Mouse (Mus musculus) lung, embryonic 16.5 days (tissue): ENCODE measurements around the gene Thumpd1. TPM values are rescaled to one million over a fixed set of nuclear protein-coding genes. Genes with fewer than 3 reads are reported as not detected.

Experiments
- polyA plus RNA-seq: library from polyadenylated mRNA; unstranded; fragments of >200 nt; fragmentation: Nextera tagmentation; extraction: Ambion mirVana; gene quantifications from 2 replicates; pipeline ENCODE4 v1.2.1, GENCODE M21; 2015

Thumpd1 gene
- polyA plus RNA-seq, 1 experiment from 2014 or later = 60.6 TPM

Other genes starting within 250 kb of the Thumpd1 start
- gene Umod, start 241.5 kb downstream of the Thumpd1 start, polyA plus RNA-seq = not detected in 2 replicates
- gene Acsm5, start 201.3 kb downstream of the Thumpd1 start, polyA plus RNA-seq = not detected in 2 replicates
- not detected in 2 replicates for gene Pdilt, start 197.3 kb downstream of the Thumpd1 start, polyA plus RNA-seq
- gene Acsm2, start 166.5 kb downstream of the Thumpd1 start, polyA plus RNA-seq = not detected in 2 replicates
- 4.1 and 4.3 TPM in 2 replicates for gene Acsm1, start 113.8 kb downstream of the Thumpd1 start, polyA plus RNA-seq
- not detected in 2 replicates for gene Acsm4, start 30.8 kb downstream of the Thumpd1 start, polyA plus RNA-seq
- 0.21 and 0.43 TPM in 2 replicates for gene Acsm3, start 40.1 kb upstream of the Thumpd1 start, polyA plus RNA-seq
- 26.2 and 29.1 TPM in 2 replicates for gene Rexo5, start 73.2 kb upstream of the Thumpd1 start, polyA plus RNA-seq
- 25.6 and 29.5 TPM in 2 replicates for gene Eri2, start 73.3 kb upstream of the Thumpd1 start, polyA plus RNA-seq
- 5.8 and 6.6 TPM in 2 replicates for gene Lyrm1, start 175.1 kb upstream of the Thumpd1 start, polyA plus RNA-seq
- gene Dcun1d3, start 175.5 kb upstream of the Thumpd1 start, polyA plus RNA-seq = 9.7 and 10.0 TPM in 2 replicates